In genomic region chr2:101628297-101629236, GRCm38 (mm10) we compare ENCODE assay signal across 8 mouse cellular contexts. TPM values are rescaled to one million over a fixed set of nuclear protein-coding genes. Genes with fewer than 3 reads are reported as not detected.
A peak's percentile ranks its signal among the peaks of the same experiment; 100 is the strongest.
DNase-seq lines count a peak whose midpoint lies in the region; ATAC-seq and TF ChIP-seq lines count a peak whose summit lies in the region.

No protein-coding gene starts in this region.

- DNase-seq in B cell, adult 2 months: peak; percentile 62 to 70
- DNase-seq in adrenal gland, postnatal 36 days: peak; percentile 60 to 79
- peak; percentile 98 for DNase-seq in embryonic facial prominence, embryonic 14.5 days (ENCODE audit: low spot score)
- DNase-seq in heart, adult 2 months: peak; percentile 82 to 88
- peak; percentile 92 to 96 for DNase-seq in kidney, adult 8-10 months
- DNase-seq in spleen, postnatal 10 days (ENCODE audit: low spot score in 2 of 2): peak; percentile 37 to 39

- TF ChIP-seq POLR2A in heart, adult 2 months (IDR thresholded peaks at IDR 0.05; ENCODE audit: insufficient read depth, low read depth, low read length): peak; percentile 80

- intact Hi-C loops in heart, adult 2 months (cut with DNase I): loop anchor here (5.0 kb wide), 1 partner anchor 39 kb away; no protein-coding TSS in a partner anchor

- peak; percentile 99 for ATAC-seq in embryonic facial prominence, embryonic 14.5 days (ENCODE audit: low read depth)
- peak; percentile 99 for ATAC-seq in limb, embryonic 13.5 days (ENCODE audit: low FRiP score, low read depth)
- ATAC-seq in midbrain, embryonic 16.5 days: peak; percentile 100

- H3K9me3 ChIP-seq in embryonic facial prominence, embryonic 14.5 days (ENCODE audit: control insufficient read depth, low read length): no peaks in the 10 kb centered on the region
- no peaks in the 10 kb centered on the region for H3K9me3 ChIP-seq in limb, embryonic 13.5 days
- no peaks in the 10 kb centered on the region for H3K9me3 ChIP-seq in midbrain, embryonic 16.5 days (replicated peaks; ENCODE audit: control insufficient read depth, low read length, poor library complexity, severe bottlenecking)

- H3K4me2 ChIP-seq in embryonic facial prominence, embryonic 14.5 days (ENCODE audit: low read depth, low read length): peak overlapping the region; percentile 61
- H3K4me2 ChIP-seq in limb, embryonic 13.5 days (replicated peaks): peak overlapping the region; percentile 73
- H3K4me2 ChIP-seq in midbrain, embryonic 16.5 days (ENCODE audit: low read length): peak overlapping the region; percentile 79

- TF ChIP-seq EP300 in heart, adult 2 months (IDR thresholded peaks at IDR 0.05; ENCODE audit: insufficient read depth, low read depth, low read length): 0 out of 2 replicates have a peak, but pooled peaks have one; percentile 35

- no peaks in the 10 kb centered on the region for H3K27me3 ChIP-seq in embryonic facial prominence, embryonic 14.5 days (replicated peaks; ENCODE audit: control insufficient read depth, insufficient read depth, low read length)
- no peaks in the 10 kb centered on the region for H3K27me3 ChIP-seq in heart, adult 2 months (ENCODE audit: control insufficient read depth, insufficient read depth, low read length)
- H3K27me3 ChIP-seq in limb, embryonic 13.5 days: no peaks in the 10 kb centered on the region
- H3K27me3 ChIP-seq in midbrain, embryonic 16.5 days (ENCODE audit: control insufficient read depth, insufficient read depth, low read depth, low read length): no peaks in the 10 kb centered on the region

- peak; percentile 23; the same call in 1 of the 2 replicates for TF ChIP-seq CTCF in heart, adult 2 months (IDR thresholded peaks at IDR 0.05)

- H3K36me3 ChIP-seq in embryonic facial prominence, embryonic 14.5 days (ENCODE audit: control insufficient read depth, insufficient read depth, low read length): no peaks in the 10 kb centered on the region
- H3K36me3 ChIP-seq in heart, adult 2 months (ENCODE audit: control insufficient read depth, insufficient read depth, low read length): no peaks in the 10 kb centered on the region
- no peaks in the 10 kb centered on the region for H3K36me3 ChIP-seq in limb, embryonic 13.5 days
- H3K36me3 ChIP-seq in midbrain, embryonic 16.5 days (ENCODE audit: control insufficient read depth, insufficient read depth, low read length): no peaks in the 10 kb centered on the region

- H3K79me2 ChIP-seq in heart, adult 2 months (replicated peaks; ENCODE audit: control insufficient read depth, insufficient read depth, low read length): no peaks in the 10 kb centered on the region

- peak overlapping the region; percentile 71 for H3K4me3 ChIP-seq in embryonic facial prominence, embryonic 14.5 days (ENCODE audit: low read depth, low read length)
- H3K4me3 ChIP-seq in heart, adult 2 months: peak overlapping the region; percentile 78
- peak overlapping the region; percentile 67 for H3K4me3 ChIP-seq in limb, embryonic 13.5 days
- peak overlapping the region; percentile 67 for H3K4me3 ChIP-seq in midbrain, embryonic 16.5 days (ENCODE audit: low read depth, low read length)

- H3K27ac ChIP-seq in embryonic facial prominence, embryonic 14.5 days (replicated peaks; ENCODE audit: low read depth, low read length): peak overlapping the region; percentile 87
- peak overlapping the region; percentile 84 for H3K27ac ChIP-seq in heart, adult 2 months
- peak overlapping the region; percentile 84; the same call in 1 of the 2 replicates for H3K27ac ChIP-seq in limb, embryonic 13.5 days
- peak overlapping the region; percentile 87 for H3K27ac ChIP-seq in midbrain, embryonic 16.5 days (ENCODE audit: low read length)

- WGBS in embryonic facial prominence, embryonic 14.5 days: 1% methylated on average over 30 of the region's 31 CpGs
- 1% methylated on average over 31 of the region's 31 CpGs for WGBS in heart, adult 2 months
- WGBS in limb, embryonic 13.5 days: 1% methylated on average over 31 of the region's 31 CpGs
- WGBS in midbrain, embryonic 16.5 days: under 1% methylated on average over 31 of the region's 31 CpGs

- peak overlapping the region; percentile 74 for H3K9ac ChIP-seq in embryonic facial prominence, embryonic 14.5 days (ENCODE audit: low read depth, low read length)
- H3K9ac ChIP-seq in heart, adult 2 months (ENCODE audit: low read depth, low read length): peak overlapping the region; percentile 75
- H3K9ac ChIP-seq in limb, embryonic 13.5 days: peak overlapping the region; percentile 79
- peak overlapping the region; percentile 73 for H3K9ac ChIP-seq in midbrain, embryonic 16.5 days (ENCODE audit: low read depth, low read length)

- H3K4me1 ChIP-seq in embryonic facial prominence, embryonic 14.5 days (ENCODE audit: control insufficient read depth, insufficient read depth, low read length): 0 out of 2 replicates have a peak, but pooled peaks cover 10% of the 10 kb centered on the region
- H3K4me1 ChIP-seq in heart, adult 2 months (ENCODE audit: control insufficient read depth, insufficient read depth, low read length): no peaks in the 10 kb centered on the region
- peaks cover 19% of the 10 kb centered on the region for H3K4me1 ChIP-seq in limb, embryonic 13.5 days
- peaks cover 9% of the 10 kb centered on the region; the same call in 1 of the 2 replicates for H3K4me1 ChIP-seq in midbrain, embryonic 16.5 days (ENCODE audit: control insufficient read depth, insufficient read depth, low read length)

RNA-seq across cellular contexts. Expression of gene Rag2, which starts 4.0 kb away (rescaled TPM):
- not detected for total RNA-seq in adrenal gland, postnatal 36 days (2021)
- polyA plus RNA-seq in embryonic facial prominence, embryonic 14.5 days (2014; fragmentation: Nextera tagmentation; extraction: Ambion mirVana): 0.07 and 0.11 TPM in 2 replicates
- total RNA-seq in heart, adult 2 months (2021): not detected
- polyA plus RNA-seq in heart, adult 2 months (2012; rRNA removed): not detected in 2 replicates
- not detected in 2 replicates for polyA plus RNA-seq in limb, embryonic 13.5 days (2015; fragmentation: Nextera tagmentation; extraction: Ambion mirVana)
- 0.11 TPM in 1 of 2 replicates, not detected in the other for polyA plus RNA-seq in midbrain, embryonic 16.5 days (2015; fragmentation: Nextera tagmentation; extraction: Ambion mirVana)

RNA-seq across cellular contexts. Expression of gene Rag1, which starts 20.7 kb away (rescaled TPM):
- not detected for total RNA-seq in adrenal gland, postnatal 36 days (2021)
- polyA plus RNA-seq in embryonic facial prominence, embryonic 14.5 days (2014; fragmentation: Nextera tagmentation; extraction: Ambion mirVana): 0.31 and 0.33 TPM in 2 replicates
- total RNA-seq in heart, adult 2 months (2021): under 1 TPM in 1 of 2 experiments, not detected in 1; 0.05 TPM
- 0.02 and 0.03 TPM in 2 replicates for polyA plus RNA-seq in heart, adult 2 months (2012; rRNA removed)
- polyA plus RNA-seq in limb, embryonic 13.5 days (2015; fragmentation: Nextera tagmentation; extraction: Ambion mirVana): 0.17 and 0.19 TPM in 2 replicates
- 0.13 and 0.16 TPM in 2 replicates for polyA plus RNA-seq in midbrain, embryonic 16.5 days (2015; fragmentation: Nextera tagmentation; extraction: Ambion mirVana)

RNA-seq across cellular contexts. Expression of gene B230118H07Rik, which starts 20.8 kb away (rescaled TPM):
- total RNA-seq in adrenal gland, postnatal 36 days (2021): 10 to 100 TPM; 19.7 to 34.6 TPM
- polyA plus RNA-seq in embryonic facial prominence, embryonic 14.5 days (2014; fragmentation: Nextera tagmentation; extraction: Ambion mirVana): 55.8 and 65.6 TPM in 2 replicates
- 10 to 100 TPM; 90.4 to 99.4 TPM for total RNA-seq in heart, adult 2 months (2021)
- 12.9 and 33.0 TPM in 2 replicates for polyA plus RNA-seq in heart, adult 2 months (2012; rRNA removed)
- polyA plus RNA-seq in limb, embryonic 13.5 days (2015; fragmentation: Nextera tagmentation; extraction: Ambion mirVana): 61.4 and 63.0 TPM in 2 replicates
- polyA plus RNA-seq in midbrain, embryonic 16.5 days (2015; fragmentation: Nextera tagmentation; extraction: Ambion mirVana): 48.3 and 50.7 TPM in 2 replicates

RNA-seq across cellular contexts. Expression of gene Traf6, which starts 49.7 kb away (rescaled TPM):
- total RNA-seq in adrenal gland, postnatal 36 days (2021): 10 to 100 TPM; 19.2 to 20.6 TPM
- 12.8 and 13.3 TPM in 2 replicates for polyA plus RNA-seq in embryonic facial prominence, embryonic 14.5 days (2014; fragmentation: Nextera tagmentation; extraction: Ambion mirVana)
- total RNA-seq in heart, adult 2 months (2021): 10 to 100 TPM in 1 of 2 experiments, 1 to 10 TPM in 1; 8.3 to 10.8 TPM
- polyA plus RNA-seq in heart, adult 2 months (2012; rRNA removed): 4.9 and 9.0 TPM in 2 replicates
- polyA plus RNA-seq in limb, embryonic 13.5 days (2015; fragmentation: Nextera tagmentation; extraction: Ambion mirVana): 8.0 and 9.3 TPM in 2 replicates
- polyA plus RNA-seq in midbrain, embryonic 16.5 days (2015; fragmentation: Nextera tagmentation; extraction: Ambion mirVana): 5.2 and 6.8 TPM in 2 replicates

Comparison
In these comparisons a context has a peak if more than half of its experiments do, and no peak if none do; other contexts are left out.
1. Peak in every context shown above with its lines: DNase-seq, ATAC-seq, H3K4me3 ChIP-seq and H3K27ac ChIP-seq.
2. DNase-seq: peak in every context shown above with its lines; median percentile 98 in embryonic facial prominence, embryonic 14.5 days; 94 in kidney, adult 8-10 months; 85 in heart, adult 2 months; 70 in adrenal gland, postnatal 36 days; 66 in B cell, adult 2 months; 38 in spleen, postnatal 10 days.